ENCODE assay signal across 8 mouse cellular contexts in genomic region chr19:46395109-46396009, GRCm38 (mm10). TPM values are rescaled to one million over a fixed set of nuclear protein-coding genes. Genes with fewer than 3 reads are reported as not detected.
A peak's percentile ranks its signal among the peaks of the same experiment; 100 is the strongest.
DNase-seq lines count a peak whose midpoint lies in the region; ATAC-seq lines count a peak whose summit lies in the region.

Actr1a (minus strand) TSS chr19:46395748.

- peak within 1 kb of the TSS; percentile 98 for H3K4me3 ChIP-seq in megakaryocyte, embryonic 14.5 days (replicated peaks)

- peaks cover 26% of the 10 kb centered on the region for H3K36me3 ChIP-seq in megakaryocyte, embryonic 14.5 days (replicated peaks; ENCODE audit: low read length)

- peak; percentile 99 for DNase-seq in ZHBTc4 (ENCODE audit: low read depth, low spot score)
- DNase-seq in gastrocnemius, adult 8-10 months (ENCODE audit: low spot score in 2 of 2): peak; percentile 95 to 96
- peak; percentile 99 for DNase-seq in hindlimb bud, embryonic 11.5 days (ENCODE audit: extremely low spot score, low read depth, low spot score)
- peak; percentile 96 for DNase-seq in left cerebral cortex, adult 8-10 months (ENCODE audit: low spot score in 2 of 2)
- DNase-seq in right cerebral cortex, postnatal 10 days (ENCODE audit: low spot score in 2 of 2): peak; percentile 98 to 99
- DNase-seq in urinary bladder, postnatal 25 days (ENCODE audit: low spot score): peak; percentile 91

- peak; percentile 79 for ATAC-seq in common myeloid progenitor, adult 5-6 weeks (replicated peaks; ENCODE audit: low read depth, poor library complexity, severe bottlenecking)

- no peaks in the 10 kb centered on the region for H3K27me3 ChIP-seq in megakaryocyte, embryonic 14.5 days (replicated peaks)

- no peaks in the 10 kb centered on the region for H3K9me3 ChIP-seq in megakaryocyte, embryonic 14.5 days

- H3K4me1 ChIP-seq in megakaryocyte, embryonic 14.5 days: peaks cover 57% of the 10 kb centered on the region

RNA-seq across cellular contexts. Expression of gene Actr1a, which starts in this region (rescaled TPM):
- 80.1 TPM in 2 replicates for total RNA-seq in common myeloid progenitor, adult 5-6 weeks (2017)
- 10 to 100 TPM; 56.5 to 61.5 (median 59.3) TPM for total RNA-seq in gastrocnemius, adult 8-10 months (2022)
- total RNA-seq in left cerebral cortex, adult 8-10 months (2022): 100 to 1,000 TPM; 192 to 205 (median 199) TPM
- 35.2 and 96.8 TPM in 2 replicates for polyA plus RNA-seq in megakaryocyte, embryonic 14.5 days (2012; ENCODE audit: insufficient read depth, low replicate concordance)

Comparison
In these comparisons a context has a peak if more than half of its experiments do, and no peak if none do; other contexts are left out.
1. Peak in every context shown above with its lines: DNase-seq, ATAC-seq and H3K4me3 ChIP-seq.